Comparison of ENCODE assay signal across 9 mouse cellular contexts in genomic region chr11:113666648-113667047, GRCm38 (mm10). TPM values are rescaled to one million over a fixed set of nuclear protein-coding genes. Genes with fewer than 3 reads are reported as not detected.
DNase-seq lines count a peak whose midpoint lies in the region; ATAC-seq and TF ChIP-seq lines count a peak whose summit lies in the region.
"Had no signal": no experiment of that assay in that cellular context is flagged by ENCODE, and none has a peak within 500 bp of the region (broad histone marks: within the 10 kb centered on the region; RNA-seq: fewer than 3 reads in every experiment).

No protein-coding gene starts in this region.

- H3K9me3 ChIP-seq in intestine, embryonic 15.5 days: no peaks in the 10 kb centered on the region
- no peaks in the 10 kb centered on the region for H3K9me3 ChIP-seq in liver, embryonic 16.5 days (replicated peaks; ENCODE audit: control insufficient read depth, low read length)

- H3K4me2 ChIP-seq in intestine, embryonic 15.5 days (replicated peaks): peak overlapping the region; percentile 34
- peak overlapping the region; percentile 45 for H3K4me2 ChIP-seq in liver, embryonic 16.5 days (ENCODE audit: low read depth, low read length)

- peaks cover 12% of the 10 kb centered on the region for H3K36me3 ChIP-seq in intestine, embryonic 15.5 days
- peaks cover 50% of the 10 kb centered on the region for H3K36me3 ChIP-seq in liver, embryonic 16.5 days (ENCODE audit: control insufficient read depth, insufficient read depth)

- peak; percentile 81 for ATAC-seq in intestine, embryonic 15.5 days
- ATAC-seq in liver, embryonic 16.5 days (ENCODE audit: low read depth): peak; percentile 52

- TF ChIP-seq CTCF in layer of hippocampus, adult 2 months (conservative IDR thresholded peaks at IDR 0.05): no peak

- H3K27ac ChIP-seq in layer of hippocampus, adult 2 months: peak overlapping the region; percentile 57; the same call in 1 of the 2 replicates
- H3K27ac ChIP-seq in intestine, embryonic 15.5 days: peak overlapping the region; percentile 72
- H3K27ac ChIP-seq in liver, embryonic 16.5 days (ENCODE audit: low read length): peak overlapping the region; percentile 79

- no peak for DNase-seq in layer of hippocampus, adult 2 months (ENCODE audit: low spot score in 2 of 2)
- no peak for DNase-seq in layer of hippocampus, adult 18-20 months (ENCODE audit: low spot score in 2 of 2)
- DNase-seq in thymus, postnatal 14 days: peak; percentile 61
- no peak for DNase-seq in layer of hippocampus, adult 11-12 months (ENCODE audit: low spot score)
- DNase-seq in right cerebral cortex, postnatal 36 days (ENCODE audit: low spot score in 2 of 2): no peak
- DNase-seq in layer of hippocampus, adult 9-11 months: no peak

- H3K27me3 ChIP-seq in intestine, embryonic 15.5 days (replicated peaks): no peaks in the 10 kb centered on the region
- no peaks in the 10 kb centered on the region for H3K27me3 ChIP-seq in liver, embryonic 16.5 days (ENCODE audit: control insufficient read depth, insufficient read depth, low read depth, low read length)

- H3K9ac ChIP-seq in intestine, embryonic 15.5 days: no peak overlapping the region
- H3K9ac ChIP-seq in liver, embryonic 16.5 days (ENCODE audit: low read depth, low read length): peak overlapping the region; percentile 44; the same call in 1 of the 2 replicates

- peaks cover 17% of the 10 kb centered on the region for H3K4me1 ChIP-seq in intestine, embryonic 15.5 days (replicated peaks)
- H3K4me1 ChIP-seq in liver, embryonic 16.5 days (ENCODE audit: control insufficient read depth, low read depth, low read length): peaks cover 44% of the 10 kb centered on the region

- WGBS in intestine, embryonic 15.5 days: 32% methylated on average over 10 of the region's 10 CpGs
- WGBS in liver, embryonic 16.5 days (ENCODE audit: insufficient replicate concordance): 29% methylated on average over 10 of the region's 10 CpGs

- no peak overlapping the region for H3K4me3 ChIP-seq in layer of hippocampus, adult 2 months
- H3K4me3 ChIP-seq in intestine, embryonic 15.5 days (replicated peaks): no peak overlapping the region
- H3K4me3 ChIP-seq in liver, embryonic 16.5 days (ENCODE audit: low read depth, low read length): peak overlapping the region; percentile 14; the same call in 1 of the 2 replicates

RNA-seq across cellular contexts. Expression of gene Slc39a11, which starts 16.8 kb away (rescaled TPM):
- total RNA-seq in layer of hippocampus, adult 2 months (2021): 10 to 100 TPM; 21.7 to 23.1 TPM
- 10 to 100 TPM; 20.4 to 25.4 TPM for total RNA-seq in layer of hippocampus, adult 18-20 months (2021)
- 40.8 and 45.7 TPM in 2 replicates for polyA plus RNA-seq in intestine, embryonic 15.5 days (2015; fragmentation: Nextera tagmentation; extraction: Ambion mirVana)
- polyA plus RNA-seq in liver, embryonic 16.5 days (2015; fragmentation: Nextera tagmentation; extraction: Ambion mirVana): 13.4 and 14.1 TPM in 2 replicates

RNA-seq across cellular contexts. Expression of gene Fam104a, which starts 17.3 kb away (rescaled TPM):
- 10 to 100 TPM; 26.4 to 29.1 TPM for total RNA-seq in layer of hippocampus, adult 2 months (2021)
- 10 to 100 TPM; 31.1 to 33.6 TPM for total RNA-seq in layer of hippocampus, adult 18-20 months (2021)
- polyA plus RNA-seq in intestine, embryonic 15.5 days (2015; fragmentation: Nextera tagmentation; extraction: Ambion mirVana): 42.6 and 46.0 TPM in 2 replicates
- 38.9 and 39.2 TPM in 2 replicates for polyA plus RNA-seq in liver, embryonic 16.5 days (2015; fragmentation: Nextera tagmentation; extraction: Ambion mirVana)

RNA-seq across cellular contexts. Expression of gene D11Wsu47e, which starts 17.6 kb away (rescaled TPM):
- total RNA-seq in layer of hippocampus, adult 2 months (2021): 10 to 100 TPM; 13.2 to 16.2 TPM
- total RNA-seq in layer of hippocampus, adult 18-20 months (2021): 10 to 100 TPM; 13.1 to 13.8 TPM
- polyA plus RNA-seq in intestine, embryonic 15.5 days (2015; fragmentation: Nextera tagmentation; extraction: Ambion mirVana): 14.6 and 17.8 TPM in 2 replicates
- 7.6 and 7.8 TPM in 2 replicates for polyA plus RNA-seq in liver, embryonic 16.5 days (2015; fragmentation: Nextera tagmentation; extraction: Ambion mirVana)

RNA-seq across cellular contexts. Expression of gene Cog1, which starts 17.7 kb away (rescaled TPM):
- 10 to 100 TPM; 59.5 to 63.2 TPM for total RNA-seq in layer of hippocampus, adult 2 months (2021)
- total RNA-seq in layer of hippocampus, adult 18-20 months (2021): 10 to 100 TPM; 50.7 to 58.3 TPM
- 26.0 and 26.4 TPM in 2 replicates for polyA plus RNA-seq in intestine, embryonic 15.5 days (2015; fragmentation: Nextera tagmentation; extraction: Ambion mirVana)
- polyA plus RNA-seq in liver, embryonic 16.5 days (2015; fragmentation: Nextera tagmentation; extraction: Ambion mirVana): 10.7 and 11.0 TPM in 2 replicates

RNA-seq across cellular contexts. Expression of gene Cpsf4l, which starts 43.2 kb away (rescaled TPM):
- not detected for total RNA-seq in layer of hippocampus, adult 2 months (2021)
- total RNA-seq in layer of hippocampus, adult 18-20 months (2021): not detected
- polyA plus RNA-seq in intestine, embryonic 15.5 days (2015; fragmentation: Nextera tagmentation; extraction: Ambion mirVana): 0.18 TPM in 1 of 2 replicates, not detected in the other
- 0.18 TPM in 1 of 2 replicates, not detected in the other for polyA plus RNA-seq in liver, embryonic 16.5 days (2015; fragmentation: Nextera tagmentation; extraction: Ambion mirVana)
- total RNA-seq: left cerebral cortex, postnatal 10 days had no signal
